ENCODE assay signal across 8 mouse cellular contexts in genomic region chr9:58823918-58824215, GRCm38 (mm10). TPM values are rescaled to one million over a fixed set of nuclear protein-coding genes. Genes with fewer than 3 reads are reported as not detected.
DNase-seq lines count a peak whose midpoint lies in the region; ATAC-seq and TF ChIP-seq lines count a peak whose summit lies in the region.

No protein-coding gene starts in this region.

- H3K36me3 ChIP-seq in heart, embryonic 16.5 days (ENCODE audit: control insufficient read depth, insufficient read depth): no peaks in the 10 kb centered on the region
- no peaks in the 10 kb centered on the region for H3K36me3 ChIP-seq in embryonic facial prominence, embryonic 14.5 days (ENCODE audit: control insufficient read depth, insufficient read depth, low read length)
- H3K36me3 ChIP-seq in hindbrain, postnatal 0 days (ENCODE audit: insufficient read depth, low read length): no peaks in the 10 kb centered on the region

- H3K27ac ChIP-seq in heart, embryonic 16.5 days (ENCODE audit: low read length): no peak overlapping the region
- H3K27ac ChIP-seq in embryonic facial prominence, embryonic 14.5 days (replicated peaks; ENCODE audit: low read depth, low read length): no peak overlapping the region
- peak overlapping the region; percentile 83; the same call in 1 of the 2 replicates for H3K27ac ChIP-seq in hindbrain, postnatal 0 days

- peaks cover 33% of the 10 kb centered on the region for H3K27me3 ChIP-seq in heart, embryonic 16.5 days (ENCODE audit: control insufficient read depth, insufficient read depth, low read length)
- H3K27me3 ChIP-seq in embryonic facial prominence, embryonic 14.5 days (replicated peaks; ENCODE audit: control insufficient read depth, insufficient read depth, low read length): peaks cover 59% of the 10 kb centered on the region
- H3K27me3 ChIP-seq in hindbrain, postnatal 0 days (ENCODE audit: insufficient read depth, low read length): 0 out of 2 replicates have a peak, but pooled peaks cover 3% of the 10 kb centered on the region

- peak overlapping the region; percentile 72 for H3K9ac ChIP-seq in heart, embryonic 16.5 days (ENCODE audit: low read length)
- peak overlapping the region; percentile 70 for H3K9ac ChIP-seq in embryonic facial prominence, embryonic 14.5 days (ENCODE audit: low read depth, low read length)
- H3K9ac ChIP-seq in hindbrain, postnatal 0 days (replicated peaks; ENCODE audit: low read length): peak overlapping the region; percentile 92

- 0 out of 2 replicates have a peak, but pooled peaks cover 7% of the 10 kb centered on the region for H3K4me1 ChIP-seq in heart, embryonic 16.5 days (ENCODE audit: control insufficient read depth, insufficient read depth, low read length)
- peaks cover 8% of the 10 kb centered on the region; the same call in 1 of the 2 replicates for H3K4me1 ChIP-seq in embryonic facial prominence, embryonic 14.5 days (ENCODE audit: control insufficient read depth, insufficient read depth, low read length)
- no peaks in the 10 kb centered on the region; the same call in 1 of the 2 replicates for H3K4me1 ChIP-seq in hindbrain, postnatal 0 days (ENCODE audit: insufficient read depth, low read length)

- no peak for DNase-seq in heart, adult 8-10 months (ENCODE audit: low spot score)
- DNase-seq in embryonic facial prominence, embryonic 14.5 days (ENCODE audit: low spot score): no peak
- peak; percentile 13 for DNase-seq in hindbrain, postnatal 0 days (ENCODE audit: low spot score)
- peak; percentile 59 for DNase-seq in neural tube, embryonic 10.5 days (ENCODE audit: extremely low spot score, low spot score)
- no peak for DNase-seq in gastrocnemius, postnatal 4 days (ENCODE audit: low spot score in 2 of 2)
- no peak for DNase-seq in layer of hippocampus, adult 11-12 months (ENCODE audit: low spot score)
- DNase-seq in layer of hippocampus, adult 9-10 months (ENCODE audit: low spot score): no peak

- no peak for ATAC-seq in heart, embryonic 16.5 days (replicated peaks; ENCODE audit: extremely low read depth, insufficient read depth, low FRiP score)
- ATAC-seq in embryonic facial prominence, embryonic 14.5 days (ENCODE audit: low read depth): no peak
- ATAC-seq in hindbrain, postnatal 0 days: no peak

- WGBS in heart, embryonic 16.5 days: under 1% methylated on average over 16 of the region's 35 CpGs
- WGBS in embryonic facial prominence, embryonic 14.5 days: 2% methylated on average over 11 of the region's 35 CpGs
- WGBS in hindbrain, postnatal 0 days: 1% methylated on average over 34 of the region's 35 CpGs

- peak overlapping the region; percentile 82 for H3K4me2 ChIP-seq in heart, embryonic 16.5 days (ENCODE audit: low read depth, low read length)
- H3K4me2 ChIP-seq in embryonic facial prominence, embryonic 14.5 days (ENCODE audit: low read depth, low read length): peak overlapping the region; percentile 93
- peak overlapping the region; percentile 88 for H3K4me2 ChIP-seq in hindbrain, postnatal 0 days (ENCODE audit: low read depth, low read length)

- H3K9me3 ChIP-seq in heart, embryonic 16.5 days (replicated peaks; ENCODE audit: control insufficient read depth, low read length): no peaks in the 10 kb centered on the region
- no peaks in the 10 kb centered on the region for H3K9me3 ChIP-seq in embryonic facial prominence, embryonic 14.5 days (ENCODE audit: control insufficient read depth, low read length)
- H3K9me3 ChIP-seq in hindbrain, postnatal 0 days (ENCODE audit: low read length): no peaks in the 10 kb centered on the region

- H3K4me3 ChIP-seq in heart, embryonic 16.5 days (ENCODE audit: low read length): peak overlapping the region; percentile 74
- peak overlapping the region; percentile 76 for H3K4me3 ChIP-seq in embryonic facial prominence, embryonic 14.5 days (ENCODE audit: low read depth, low read length)
- H3K4me3 ChIP-seq in hindbrain, postnatal 0 days (ENCODE audit: low read length): peak overlapping the region; percentile 81

- no peak for TF ChIP-seq CTCF in hindbrain, postnatal 0 days (IDR thresholded peaks at IDR 0.05; ENCODE audit: low read depth)

RNA-seq across cellular contexts. Expression of gene Hcn4, which starts 0.7 kb away (rescaled TPM):
- 0.89 and 1.1 TPM in 2 replicates for polyA plus RNA-seq in heart, embryonic 16.5 days (2015; fragmentation: Nextera tagmentation; extraction: Ambion mirVana)
- total RNA-seq in heart, adult 8-10 months (2022): 10 to 100 TPM in 1 of 4 experiments, 1 to 10 TPM in 3; 5.5 to 11.1 (median 7.2) TPM
- polyA plus RNA-seq in embryonic facial prominence, embryonic 14.5 days (2014; fragmentation: Nextera tagmentation; extraction: Ambion mirVana): 0.26 and 0.42 TPM in 2 replicates
- 33.6 and 38.6 TPM in 2 replicates for total RNA-seq in hindbrain, postnatal 0 days (2014; rRNA removed)
- 3.3 and 3.5 TPM in 2 replicates for polyA plus RNA-seq in hindbrain, postnatal 0 days (2015; fragmentation: Nextera tagmentation; extraction: Ambion mirVana)
- under 1 TPM; 0.17 to 0.23 TPM for total RNA-seq in gastrocnemius, postnatal 4 days (2021)

Comparison
In these comparisons a context has a peak if more than half of its experiments do, and no peak if none do; other contexts are left out.
1. DNase-seq: peak in hindbrain, postnatal 0 days (single experiment) and neural tube, embryonic 10.5 days (single experiment); none in heart, adult 8-10 months (single experiment), embryonic facial prominence, embryonic 14.5 days (single experiment), gastrocnemius, postnatal 4 days (0 of 2), layer of hippocampus, adult 11-12 months (single experiment) and layer of hippocampus, adult 9-10 months (single experiment).
2. RNA of gene Hcn4, which starts 0.7 kb away (total RNA-seq): 33.6 to 38.6 TPM in hindbrain, postnatal 0 days and 5.5 to 11.1 TPM in heart, adult 8-10 months; 0.17 to 0.23 TPM in gastrocnemius, postnatal 4 days; every median in the first group is over 4 times any median in the second.
3. Peak in every context shown above with its lines, with median percentiles within 50 percentile points of each other: H3K4me2 ChIP-seq, H3K4me3 ChIP-seq and H3K9ac ChIP-seq.